Mouse (Mus musculus): Measurements from ENCODE around the gene Hcrtr1. TPM values are rescaled to one million over a fixed set of nuclear protein-coding genes. Genes with fewer than 3 reads are reported as not detected.

Gene Hcrtr1
- polyA plus RNA-seq, 1 experiment from 2014 or later, result not detected

- H3K4me3 ChIP-seq (ENCODE audit: inconsistent target), result no peak overlapping the region
- H3K36me3 ChIP-seq (ENCODE audit: inconsistent target), result no peaks in the 10 kb centered on the region
- no peak overlapping the region for H3K27ac ChIP-seq
- H3K79me2 ChIP-seq (ENCODE audit: inconsistent target), result no peaks in the 10 kb centered on the region
- WGBS (ENCODE audit: missing documents), result 2% methylated on average over 10 of the region's 10 CpGs
Measured at GRCm38 (mm10) chr4:130148405-130148804, 9.2 kb upstream of the Hcrtr1 start.

DNA sequence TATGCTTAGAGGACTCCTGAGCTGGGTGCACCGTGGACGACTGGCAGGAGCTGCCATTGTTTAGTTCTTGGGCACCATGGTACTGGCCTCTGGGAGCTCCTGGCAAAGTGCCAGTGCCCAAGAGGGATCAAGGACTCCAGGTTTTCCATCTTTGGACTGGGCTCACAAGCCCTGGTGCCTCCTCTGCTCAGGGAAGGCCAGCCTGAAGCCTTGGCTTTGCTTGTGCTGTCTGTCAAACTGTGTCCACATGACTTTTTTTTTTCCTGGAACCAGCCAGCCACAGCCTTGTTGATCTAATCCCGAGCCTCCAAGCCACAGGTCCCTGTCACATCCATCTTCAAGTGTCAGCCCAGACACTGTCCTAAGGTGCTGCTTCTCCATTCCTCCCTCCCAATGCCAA is 2.6 kb upstream of the Hcrtr1 start:
- Histone ChIP-seq H3K36me3 (ENCODE audit: inconsistent target) (no peaks in the 10 kb centered on the region), H3K79me2 (ENCODE audit: inconsistent target) (no peaks in the 10 kb centered on the region), H3K27ac (no peak overlapping the region), H3K4me3 (ENCODE audit: inconsistent target) (no peak overlapping the region)
- 88% methylated on average over 3 of the region's 3 CpGs for WGBS (ENCODE audit: missing documents)

DNA sequence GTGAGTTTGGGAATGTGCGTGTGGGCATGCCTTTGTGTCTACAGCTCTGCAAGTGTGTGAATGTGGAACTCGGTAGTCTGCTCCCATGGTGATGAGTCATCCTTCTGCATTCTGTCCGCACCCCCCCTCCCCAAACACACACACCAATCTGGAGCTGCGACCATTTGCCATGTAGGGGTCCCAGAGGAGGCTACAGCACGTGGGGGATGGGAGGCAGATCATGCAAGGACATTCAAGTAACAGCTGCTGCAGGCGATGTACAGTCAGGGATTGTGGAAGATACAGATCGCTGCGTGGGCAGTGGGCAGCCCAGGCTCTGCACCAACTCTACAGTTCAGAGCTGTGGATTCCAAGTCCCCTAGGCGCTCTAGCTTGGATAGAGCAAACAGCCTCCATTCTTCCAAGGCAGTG is 1.8 kb upstream of the Hcrtr1 start:
- Histone ChIP-seq H3K36me3 (ENCODE audit: inconsistent target) (no peaks in the 10 kb centered on the region), H3K79me2 (ENCODE audit: inconsistent target) (no peaks in the 10 kb centered on the region), H3K4me3 (ENCODE audit: inconsistent target) (no peak overlapping the region), H3K27ac (no peak overlapping the region)
- WGBS (ENCODE audit: missing documents), result 65% methylated on average over 9 of the region's 9 CpGs

DNA sequence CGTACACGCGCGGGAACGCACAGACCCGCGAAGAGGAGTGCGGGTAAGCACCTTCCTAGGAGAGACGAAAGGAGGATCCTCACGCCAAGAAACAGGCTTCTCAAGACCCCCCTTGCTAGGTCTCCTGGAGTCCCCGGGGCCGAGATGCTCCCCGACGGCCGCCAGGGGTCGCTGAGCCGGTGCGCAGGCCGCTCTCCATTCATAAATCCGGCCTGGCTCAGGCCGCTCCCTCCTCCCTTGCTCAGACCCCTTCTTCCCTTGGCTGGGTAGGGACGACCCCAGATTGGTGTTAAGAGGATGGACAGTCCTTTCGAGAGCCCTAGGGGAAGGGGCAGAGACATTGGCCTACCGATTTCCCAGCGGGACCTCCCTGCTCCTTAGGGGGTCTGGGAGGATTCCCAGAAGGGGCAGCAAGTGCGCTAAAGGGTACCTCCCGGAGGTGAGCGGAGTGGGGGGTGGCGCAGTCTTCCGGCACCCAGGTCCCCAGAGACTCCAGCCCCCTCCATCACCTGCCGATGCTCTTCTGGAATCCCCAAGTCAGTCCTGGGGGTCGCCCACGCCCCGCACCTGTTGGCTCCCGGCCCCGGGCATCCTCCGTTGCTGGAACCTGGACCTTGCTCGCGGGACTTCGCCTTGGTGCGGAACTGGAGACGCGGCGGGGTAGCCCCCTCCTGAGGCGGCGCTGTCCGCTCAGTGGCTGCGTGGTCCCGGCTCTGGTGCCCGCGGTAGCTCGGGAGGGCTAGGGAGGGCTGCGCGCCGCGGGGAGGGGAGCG is 532 bp downstream of the Hcrtr1 start:
- Histone ChIP-seq H3K79me2 (ENCODE audit: inconsistent target) (no peaks in the 10 kb centered on the region), H3K27ac (no peak overlapping the region), H3K4me3 (ENCODE audit: inconsistent target) (no peak overlapping the region), H3K36me3 (ENCODE audit: inconsistent target) (no peaks in the 10 kb centered on the region)
- WGBS (ENCODE audit: missing documents), result 3% methylated on average over 57 of the region's 57 CpGs

GRCm38 (mm10) chr4:130133399-130133798 is 5.8 kb downstream of the Hcrtr1 start:
- Histone ChIP-seq H3K4me3 (ENCODE audit: inconsistent target) (no peak overlapping the region), H3K27ac (no peak overlapping the region), H3K79me2 (ENCODE audit: inconsistent target) (no peaks in the 10 kb centered on the region), H3K36me3 (ENCODE audit: inconsistent target) (no peaks in the 10 kb centered on the region)
- WGBS (ENCODE audit: missing documents), result 83% methylated on average over 6 of the region's 6 CpGs

GRCm38 (mm10) chr4:130131448-130132105 is 7.6 kb downstream of the Hcrtr1 start:
- H3K4me3 ChIP-seq (ENCODE audit: inconsistent target), result no peak overlapping the region
- H3K27ac ChIP-seq, result no peak overlapping the region
- 92% methylated on average over 7 of the region's 7 CpGs for WGBS (ENCODE audit: missing documents)
- peaks cover 10% of the 10 kb centered on the region; the same call in 1 of the 2 replicates for H3K36me3 ChIP-seq (ENCODE audit: inconsistent target)
- no peaks in the 10 kb centered on the region for H3K79me2 ChIP-seq (ENCODE audit: inconsistent target)

- Histone ChIP-seq H3K36me3 (ENCODE audit: inconsistent target) (peaks cover 18% of the 10 kb centered on the region), H3K27ac (no peak overlapping the region), H3K4me3 (ENCODE audit: inconsistent target) (no peak overlapping the region), H3K79me2 (ENCODE audit: inconsistent target) (no peaks in the 10 kb centered on the region)
- 81% methylated on average over 13 of the region's 13 CpGs for WGBS (ENCODE audit: missing documents)
Measured at GRCm38 (mm10) chr4:130130641-130131350, 8.4 kb downstream of the Hcrtr1 start.

DNA sequence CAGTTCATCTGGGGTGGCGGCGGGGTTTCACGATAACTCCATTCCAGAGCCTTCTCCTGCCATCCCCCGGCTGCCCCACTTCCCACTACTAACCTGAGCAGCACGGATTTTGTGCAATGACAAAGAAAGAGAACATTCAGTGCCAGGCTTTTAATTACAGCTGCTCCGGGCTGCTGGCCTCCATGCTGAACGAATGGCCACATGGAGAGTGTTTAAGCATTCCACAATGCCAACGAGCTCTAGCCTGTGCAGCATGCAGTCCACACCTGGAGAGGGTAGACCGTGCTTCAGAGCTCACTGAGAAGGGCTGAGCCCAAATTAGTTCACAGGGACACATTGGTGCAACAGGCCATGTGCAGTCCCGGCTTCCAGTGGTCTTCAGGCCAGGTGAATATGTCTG is 9.1 kb downstream of the Hcrtr1 start:
- Histone ChIP-seq H3K27ac (no peak overlapping the region), H3K79me2 (ENCODE audit: inconsistent target) (no peaks in the 10 kb centered on the region), H3K36me3 (ENCODE audit: inconsistent target) (peaks cover 25% of the 10 kb centered on the region), H3K4me3 (ENCODE audit: inconsistent target) (no peak overlapping the region)
- WGBS (ENCODE audit: missing documents), result 90% methylated on average over 10 of the region's 10 CpGs

- H3K27ac ChIP-seq, result no peak overlapping the region
- H3K4me3 ChIP-seq (ENCODE audit: inconsistent target), result no peak overlapping the region
- H3K36me3 ChIP-seq (ENCODE audit: inconsistent target), result peaks cover 37% of the 10 kb centered on the region
- no peaks in the 10 kb centered on the region for H3K79me2 ChIP-seq (ENCODE audit: inconsistent target)
- 85% methylated on average over 5 of the region's 5 CpGs for WGBS (ENCODE audit: missing documents)
Measured at GRCm38 (mm10) chr4:130128907-130129306, 10.3 kb downstream of the Hcrtr1 start.

DNA sequence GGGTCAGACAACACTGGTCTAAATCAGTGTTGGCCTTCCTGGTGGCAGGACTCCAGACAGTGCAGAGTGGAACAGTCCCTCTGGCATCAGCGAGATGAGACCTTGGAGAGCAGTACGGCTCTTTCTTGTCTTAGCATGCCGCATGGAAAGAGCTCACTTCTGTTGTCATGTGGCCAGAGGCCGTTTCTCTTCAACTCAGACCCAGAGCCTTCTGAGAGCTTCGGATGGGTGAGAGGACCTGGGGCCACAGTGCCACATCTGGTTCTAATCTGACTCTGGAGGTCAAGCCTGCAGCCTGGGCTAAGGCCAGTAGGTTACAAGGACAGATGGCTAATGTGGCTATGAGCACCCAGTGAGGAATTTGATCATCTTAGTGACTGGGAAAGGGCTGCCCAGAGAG is 13.2 kb downstream of the Hcrtr1 start:
- Histone ChIP-seq H3K27ac (no peak overlapping the region), H3K79me2 (ENCODE audit: inconsistent target) (no peaks in the 10 kb centered on the region), H3K4me3 (ENCODE audit: inconsistent target) (no peak overlapping the region), H3K36me3 (ENCODE audit: inconsistent target) (peaks cover 65% of the 10 kb centered on the region)
- 95% methylated on average over 5 of the region's 5 CpGs for WGBS (ENCODE audit: missing documents)

DNA sequence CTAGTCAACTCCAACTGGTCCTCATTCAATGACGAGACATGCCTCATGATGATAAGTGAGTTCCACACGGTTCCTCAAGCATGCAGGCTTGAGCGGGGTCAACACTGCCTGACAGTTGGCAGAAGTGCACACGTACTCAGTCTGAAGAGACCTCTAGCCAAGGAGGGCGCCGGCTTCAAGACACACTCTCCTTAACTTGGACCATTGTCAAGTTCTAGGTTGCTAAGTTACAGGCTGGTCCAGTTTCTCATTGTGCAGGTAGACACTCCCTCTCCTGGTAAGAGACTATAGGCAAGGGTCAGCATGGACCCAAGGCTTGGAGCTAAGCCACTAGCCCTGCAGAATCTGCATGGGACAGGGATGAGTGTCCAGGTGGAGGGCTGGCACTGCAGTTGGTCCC is 14.0 kb downstream of the Hcrtr1 start:
- Histone ChIP-seq H3K79me2 (ENCODE audit: inconsistent target) (no peaks in the 10 kb centered on the region), H3K36me3 (ENCODE audit: inconsistent target) (peaks cover 69% of the 10 kb centered on the region), H3K4me3 (ENCODE audit: inconsistent target) (no peak overlapping the region), H3K27ac (no peak overlapping the region)
- WGBS (ENCODE audit: missing documents), result 97% methylated on average over 6 of the region's 6 CpGs

DNA sequence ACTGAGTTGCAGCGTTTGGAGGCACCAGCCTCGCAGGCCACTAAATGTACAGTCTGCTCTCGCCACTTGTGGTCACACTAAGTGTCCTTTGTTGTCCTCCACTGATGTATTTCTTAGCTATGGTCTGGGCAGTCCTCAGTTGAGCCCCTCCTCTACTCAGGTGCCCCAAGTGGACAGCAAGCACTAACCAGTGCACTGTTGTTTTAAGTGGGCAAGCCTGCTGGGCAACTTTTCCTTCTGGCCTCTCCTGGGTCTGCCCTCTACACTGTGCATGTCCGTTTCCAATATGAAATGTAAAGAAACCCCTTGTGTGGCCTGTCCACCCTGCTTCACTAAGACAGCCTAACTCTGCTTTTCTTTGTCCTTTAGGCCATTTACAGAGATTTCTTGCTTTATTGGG is 15.0 kb downstream of the Hcrtr1 start:
- 91% methylated on average over 4 of the region's 4 CpGs for WGBS (ENCODE audit: missing documents)
- Histone ChIP-seq H3K27ac (no peak overlapping the region), H3K4me3 (ENCODE audit: inconsistent target) (no peak overlapping the region), H3K79me2 (ENCODE audit: inconsistent target) (no peaks in the 10 kb centered on the region), H3K36me3 (ENCODE audit: inconsistent target) (peaks cover 69% of the 10 kb centered on the region)

DNA sequence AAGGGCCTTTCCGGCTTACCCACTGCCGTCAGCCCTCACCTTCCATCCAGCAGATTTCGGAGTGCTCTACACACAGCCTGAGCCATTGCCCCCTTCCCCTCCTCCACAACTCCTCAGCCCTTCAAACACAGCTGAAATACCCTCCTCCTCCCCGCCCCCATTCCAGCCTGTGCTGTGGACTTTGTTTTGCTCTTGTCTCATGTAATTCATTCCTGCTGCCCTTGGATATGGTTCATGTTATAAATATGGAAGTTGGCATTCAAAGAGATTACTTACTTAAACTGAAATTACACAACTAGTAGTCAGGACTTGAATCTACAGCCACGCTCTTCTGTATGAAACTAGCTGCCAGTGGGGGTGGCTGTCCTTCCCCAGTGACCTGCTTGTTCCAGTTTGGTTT is 16.1 kb downstream of the Hcrtr1 start:
- Histone ChIP-seq H3K4me3 (ENCODE audit: inconsistent target) (no peak overlapping the region), H3K27ac (no peak overlapping the region), H3K79me2 (ENCODE audit: inconsistent target) (no peaks in the 10 kb centered on the region), H3K36me3 (ENCODE audit: inconsistent target) (peaks cover 69% of the 10 kb centered on the region)
- WGBS (ENCODE audit: missing documents), result 88% methylated on average over 5 of the region's 5 CpGs

- WGBS (ENCODE audit: missing documents), result 97% methylated on average over 8 of the region's 8 CpGs
- Histone ChIP-seq H3K4me3 (ENCODE audit: inconsistent target) (no peak overlapping the region), H3K79me2 (ENCODE audit: inconsistent target) (no peaks in the 10 kb centered on the region), H3K27ac (no peak overlapping the region), H3K36me3 (ENCODE audit: inconsistent target) (peaks cover 59% of the 10 kb centered on the region)
Measured at GRCm38 (mm10) chr4:130121560-130121959, 17.6 kb downstream of the Hcrtr1 start.

GRCm38 (mm10) chr4:130120752-130121151 is 18.4 kb downstream of the Hcrtr1 start:
- Histone ChIP-seq H3K79me2 (ENCODE audit: inconsistent target) (no peaks in the 10 kb centered on the region; the same call in 1 of the 2 replicates), H3K27ac (no peak overlapping the region), H3K4me3 (ENCODE audit: inconsistent target) (no peak overlapping the region), H3K36me3 (ENCODE audit: inconsistent target) (peaks cover 55% of the 10 kb centered on the region)
- 93% methylated on average over 4 of the region's 4 CpGs for WGBS (ENCODE audit: missing documents)
